In the genomic region with DNA sequence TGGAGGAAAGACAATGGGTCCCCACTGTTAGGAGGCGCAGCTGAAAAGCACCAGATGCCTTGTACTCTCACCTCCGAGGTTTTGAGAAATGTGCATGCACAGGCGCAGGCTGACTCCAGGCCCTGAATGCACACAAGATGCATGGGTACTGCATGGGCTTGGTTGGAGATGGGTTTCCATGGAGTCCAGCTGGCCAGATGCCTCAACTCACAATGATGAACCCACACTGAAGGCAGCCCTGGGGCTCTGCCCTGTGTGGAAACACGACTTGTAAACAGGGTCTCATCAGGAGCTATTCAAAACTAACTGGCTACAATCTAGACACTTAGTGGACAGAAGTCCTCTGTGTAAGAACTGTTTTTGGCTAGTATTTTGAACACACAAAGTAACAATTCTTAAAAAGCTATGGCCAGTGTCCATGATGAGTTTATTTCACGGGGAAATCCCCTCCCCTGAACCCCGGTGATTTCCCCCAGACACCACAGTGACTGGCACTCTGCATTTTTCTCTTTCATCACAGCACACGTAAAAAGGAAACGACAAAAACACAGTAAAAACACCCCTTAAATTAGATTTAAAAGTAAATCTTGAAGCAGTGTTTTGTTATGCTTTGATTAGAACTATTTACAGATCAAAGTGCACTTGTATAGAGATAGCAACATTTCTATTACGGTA, we compare ENCODE assay signal across 18 mouse cellular contexts.
DNase-seq lines count a peak whose midpoint lies in the region; ATAC-seq lines count a peak whose summit lies in the region.
"Had no signal": no experiment of that assay in that cellular context is flagged by ENCODE, and none has a peak within 500 bp of the region (broad histone marks: within the 10 kb centered on the region; RNA-seq: fewer than 3 reads in every experiment).

No protein-coding gene starts in this region.

- H3K27me3 ChIP-seq in heart, embryonic 10.5 days (ENCODE audit: insufficient read depth, poor library complexity, severe bottlenecking) = no peaks in the 10 kb centered on the region
- H3K27me3 ChIP-seq in hindbrain, embryonic 16.5 days (replicated peaks; ENCODE audit: control insufficient read depth, insufficient read depth, low read length) = no peaks in the 10 kb centered on the region
- H3K27me3 ChIP-seq in hindbrain, embryonic 13.5 days = no peaks in the 10 kb centered on the region

- DNase-seq in heart, embryonic 10.5 days (ENCODE audit: low spot score) = no peak
- no peak for DNase-seq in heart, adult 18-20 months
- DNase-seq in CD4-positive, CD25-positive, alpha-beta regulatory T cell, adult 2 months (ENCODE audit: low read depth, low spot score) = peak; percentile 58
- no peak for DNase-seq in layer of hippocampus, adult 18-20 months (ENCODE audit: low spot score in 2 of 2)
- no peak for DNase-seq in gastrocnemius, postnatal 25 days
- DNase-seq: adrenal gland, postnatal 25 days; B cell, adult 2 months; cerebellum, adult 8-10 months; cerebellum, postnatal 36 days; kidney, adult 18-20 months; liver, postnatal 0 days had no signal

- H3K9ac ChIP-seq in hindbrain, embryonic 16.5 days (ENCODE audit: low read depth, low read length) = no peak overlapping the region
- H3K9ac ChIP-seq in hindbrain, embryonic 13.5 days = no peak overlapping the region
- H3K9ac ChIP-seq: limb, embryonic 12.5 days; liver, postnatal 0 days had no signal

- WGBS in heart, embryonic 10.5 days = 69% methylated on average over 9 of the region's 9 CpGs
- WGBS in hindbrain, embryonic 16.5 days = 76% methylated on average over 9 of the region's 9 CpGs
- WGBS in hindbrain, embryonic 13.5 days = 80% methylated on average over 9 of the region's 9 CpGs

- H3K9me3 ChIP-seq in heart, embryonic 10.5 days = no peaks in the 10 kb centered on the region
- no peaks in the 10 kb centered on the region for H3K9me3 ChIP-seq in hindbrain, embryonic 16.5 days (ENCODE audit: control insufficient read depth, low read length)
- H3K9me3 ChIP-seq in hindbrain, embryonic 13.5 days = no peaks in the 10 kb centered on the region
- H3K9me3 ChIP-seq: limb, embryonic 12.5 days had no signal

- peak overlapping the region; percentile 48; the same call in 1 of the 2 replicates for H3K27ac ChIP-seq in heart, embryonic 10.5 days
- no peak overlapping the region for H3K27ac ChIP-seq in hindbrain, embryonic 16.5 days (ENCODE audit: low read depth, low read length)
- no peak overlapping the region for H3K27ac ChIP-seq in hindbrain, embryonic 13.5 days
- H3K27ac ChIP-seq: limb, embryonic 12.5 days; macrophage had no signal

- no peak overlapping the region for H3K4me2 ChIP-seq in hindbrain, embryonic 16.5 days (ENCODE audit: low read length)
- H3K4me2 ChIP-seq in hindbrain, embryonic 13.5 days = no peak overlapping the region
- H3K4me2 ChIP-seq: limb, embryonic 12.5 days; liver, embryonic 11.5 days had no signal

- peaks cover 55% of the 10 kb centered on the region for H3K4me1 ChIP-seq in heart, embryonic 10.5 days
- H3K4me1 ChIP-seq in hindbrain, embryonic 16.5 days (ENCODE audit: control insufficient read depth, insufficient read depth, low read depth, low read length) = peaks cover 12% of the 10 kb centered on the region
- peaks cover 24% of the 10 kb centered on the region for H3K4me1 ChIP-seq in hindbrain, embryonic 13.5 days (replicated peaks)

- H3K36me3 ChIP-seq in heart, embryonic 10.5 days = peaks cover 9% of the 10 kb centered on the region
- peaks cover 4% of the 10 kb centered on the region; the same call in 1 of the 2 replicates for H3K36me3 ChIP-seq in hindbrain, embryonic 16.5 days (ENCODE audit: control insufficient read depth, insufficient read depth, low read length)
- H3K36me3 ChIP-seq in hindbrain, embryonic 13.5 days = peaks cover 4% of the 10 kb centered on the region

- 0 out of 2 replicates have a peak, but pooled peaks have one; percentile 17 for ATAC-seq in hindbrain, embryonic 16.5 days
- no peak; the same call in 1 of the 2 replicates for ATAC-seq in hindbrain, embryonic 13.5 days (ENCODE audit: low FRiP score)
- peak; percentile 79 for ATAC-seq in activated CD4-positive, CD25-positive, alpha-beta regulatory T cell, adult 4 months
- ATAC-seq: liver, postnatal 0 days; midbrain, embryonic 16.5 days had no signal

- H3K4me3 ChIP-seq in heart, embryonic 10.5 days = no peak overlapping the region
- H3K4me3 ChIP-seq in hindbrain, embryonic 16.5 days (ENCODE audit: low read length) = no peak overlapping the region
- no peak overlapping the region for H3K4me3 ChIP-seq in hindbrain, embryonic 13.5 days
- H3K4me3 ChIP-seq: limb, embryonic 12.5 days had no signal
